In the genomic region with DNA sequence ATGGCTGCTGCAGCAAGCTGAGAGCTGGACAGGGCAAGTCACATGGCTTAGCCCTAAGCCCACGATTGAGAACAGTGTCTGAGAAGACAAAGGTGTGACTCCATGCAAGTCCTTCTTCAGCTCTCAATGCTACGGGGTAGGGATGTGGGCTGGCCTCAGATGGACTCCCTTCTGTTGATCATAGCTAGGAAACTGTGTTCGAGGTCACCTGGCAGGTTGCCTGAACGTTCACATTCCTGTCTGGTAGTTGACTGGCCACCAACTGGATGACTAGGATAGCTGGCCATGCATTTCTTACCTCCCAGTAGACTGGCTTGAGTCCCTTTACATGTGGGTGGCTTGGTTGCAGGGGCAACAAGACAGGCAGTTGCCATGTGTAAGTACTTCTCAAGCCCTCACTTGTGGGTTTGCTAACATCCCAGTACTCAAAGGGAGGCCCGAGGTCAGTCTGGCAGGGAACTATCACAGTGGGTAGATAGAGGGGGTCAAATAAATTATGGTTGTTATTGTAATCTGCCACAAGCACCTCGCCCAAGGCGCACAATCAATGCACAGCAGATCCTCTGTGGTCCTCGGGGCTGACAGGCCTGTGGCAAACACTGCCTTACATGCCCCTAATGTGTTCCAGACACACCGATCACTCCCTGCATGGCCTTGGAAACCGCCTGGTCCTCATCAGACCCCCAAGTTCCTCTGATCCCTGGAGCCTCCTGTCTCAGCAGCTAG, we compare ENCODE assay signal across 15 mouse cellular contexts.
A peak's percentile ranks its signal among the peaks of the same experiment; 100 is the strongest.
DNase-seq lines count a peak whose midpoint lies in the region; ATAC-seq lines count a peak whose summit lies in the region.
"Had no signal": no experiment of that assay in that cellular context is flagged by ENCODE, and none has a peak within 500 bp of the region (broad histone marks: within the 10 kb centered on the region; RNA-seq: fewer than 3 reads in every experiment).

No protein-coding gene starts in this region.

- intact Hi-C loops in left cerebral cortex, postnatal 36 days (cut with DNase I), result no loop called here

- 0 out of 2 replicates have a peak overlapping the region, but pooled peaks have one; percentile 49 for H3K27ac ChIP-seq in kidney, embryonic 15.5 days
- no peak overlapping the region for H3K27ac ChIP-seq in midbrain, embryonic 15.5 days
- H3K27ac ChIP-seq: forebrain, embryonic 15.5 days had no signal

- H3K27me3 ChIP-seq in kidney, embryonic 15.5 days, result no peaks in the 10 kb centered on the region
- H3K27me3 ChIP-seq in midbrain, embryonic 15.5 days (replicated peaks), result peaks cover 3% of the 10 kb centered on the region; the same call in 1 of the 2 replicates
- H3K27me3 ChIP-seq: forebrain, embryonic 15.5 days had no signal

- H3K36me3 ChIP-seq in kidney, embryonic 15.5 days, result no peaks in the 10 kb centered on the region
- no peaks in the 10 kb centered on the region for H3K36me3 ChIP-seq in midbrain, embryonic 15.5 days (replicated peaks)
- H3K36me3 ChIP-seq: forebrain, embryonic 15.5 days; G1E had no signal

- H3K4me1 ChIP-seq in kidney, embryonic 15.5 days, result peaks cover 21% of the 10 kb centered on the region
- H3K4me1 ChIP-seq in midbrain, embryonic 15.5 days, result no peaks in the 10 kb centered on the region
- H3K4me1 ChIP-seq: forebrain, embryonic 15.5 days had no signal

- H3K4me3 ChIP-seq in kidney, embryonic 15.5 days (replicated peaks), result no peak overlapping the region
- no peak overlapping the region for H3K4me3 ChIP-seq in midbrain, embryonic 15.5 days
- H3K4me3 ChIP-seq: forebrain, embryonic 15.5 days had no signal

- H3K4me2 ChIP-seq in kidney, embryonic 15.5 days, result no peak overlapping the region
- H3K4me2 ChIP-seq in midbrain, embryonic 15.5 days, result no peak overlapping the region
- H3K4me2 ChIP-seq: forebrain, embryonic 15.5 days had no signal

- no peak for ATAC-seq in kidney, embryonic 15.5 days (replicated peaks; ENCODE audit: low FRiP score)
- ATAC-seq in midbrain, embryonic 15.5 days (replicated peaks), result no peak
- ATAC-seq: activated CD4-positive, CD25-positive, alpha-beta regulatory T cell, adult 4 months; forebrain, embryonic 15.5 days had no signal

- DNase-seq in adrenal gland, postnatal 10 days, result peak; percentile 44
- DNase-seq in adrenal gland, postnatal 4 days (ENCODE audit: low spot score in 2 of 2), result no peak
- peak; percentile 47 for DNase-seq in 3T3-L1 (ENCODE audit: low read depth, low spot score)
- DNase-seq in embryo, embryonic 9.5 days (ENCODE audit: extremely low spot score), result peak; percentile 29
- DNase-seq in left cerebral cortex, postnatal 36 days (ENCODE audit: low spot score in 2 of 2), result no peak
- DNase-seq in layer of hippocampus, adult 11-12 months (ENCODE audit: low spot score), result no peak
- DNase-seq: heart, adult 18-20 months; heart, postnatal 14 days; lung, postnatal 10 days; thymus, postnatal 25 days had no signal

- no peaks in the 10 kb centered on the region for H3K9me3 ChIP-seq in kidney, embryonic 15.5 days (replicated peaks)
- no peaks in the 10 kb centered on the region for H3K9me3 ChIP-seq in midbrain, embryonic 15.5 days
- H3K9me3 ChIP-seq: forebrain, embryonic 15.5 days had no signal

- 64% methylated on average over 10 of the region's 10 CpGs for WGBS in kidney, embryonic 15.5 days
- WGBS in midbrain, embryonic 15.5 days, result 71% methylated on average over 10 of the region's 10 CpGs

- no peak overlapping the region for H3K9ac ChIP-seq in kidney, embryonic 15.5 days
- H3K9ac ChIP-seq in midbrain, embryonic 15.5 days, result no peak overlapping the region
- H3K9ac ChIP-seq: forebrain, embryonic 15.5 days had no signal

Comparison
In these comparisons a context has a peak if more than half of its experiments do, and no peak if none do; other contexts are left out.
1. DNase-seq: peak in adrenal gland, postnatal 10 days (single experiment), 3T3-L1 (single experiment) and embryo, embryonic 9.5 days (single experiment); none in adrenal gland, postnatal 4 days (0 of 2), left cerebral cortex, postnatal 36 days (0 of 2) and layer of hippocampus, adult 11-12 months (single experiment).